Mouse (Mus musculus) spleen, adult 2 months (tissue): Measurements from ENCODE around the gene Gm45208. TPM values are rescaled to one million over a fixed set of nuclear protein-coding genes. Genes with fewer than 3 reads are reported as not detected.

ENCODE experiments used
- DNase-seq, 2 experiments: peaks; one replicate each; pipeline versions ENCODE4 v3.0.0 to v3.0.0-alpha.2; 2012 to 2021; ENCODE audit warnings: low spot score in 2 of 2, low read depth in 1 of 2
- H3K27ac ChIP-seq: fragments of 200-500 bp; 2 replicates; pipeline ENCODE4 v1.5.1; 2012; ENCODE audit warnings: low read length, inconsistent platforms; ENCODE audit not compliant: insufficient read depth
- H3K27me3 ChIP-seq: fragments of 200-500 bp; 2 replicates; pipeline ENCODE4 v1.6.1; 2012; ENCODE audit warnings: mild to moderate bottlenecking, moderate library complexity, low read length, inconsistent platforms; ENCODE audit not compliant: control insufficient read depth, insufficient read depth
- H3K36me3 ChIP-seq: fragments of 200-500 bp; 2 replicates; pipeline ENCODE4 v1.6.1; 2012; ENCODE audit warnings: mild to moderate bottlenecking, low read length, inconsistent platforms; ENCODE audit not compliant: control insufficient read depth, insufficient read depth
- H3K4me1 ChIP-seq: fragments of 200-500 bp; 2 replicates; pipeline ENCODE4 v1.6.1; 2011; ENCODE audit warnings: inconsistent platforms; ENCODE audit not compliant: control insufficient read depth, insufficient read depth, insufficient read length
- H3K4me3 ChIP-seq: fragments of 200-500 bp; 2 replicates; pipeline ENCODE4 v1.5.1; 2011; ENCODE audit warnings: mild to moderate bottlenecking, inconsistent platforms; ENCODE audit not compliant: insufficient read depth, insufficient read length; ENCODE audit errors: extremely low read depth
- CTCF ChIP-seq: fragments of 200-500 bp; IDR thresholded peaks from 2 replicates; pipeline ENCODE4 v1.5.1; 2011; ENCODE audit warnings: mild to moderate bottlenecking, inconsistent platforms; ENCODE audit not compliant: insufficient read depth, insufficient read length, insufficient replicate concordance; ENCODE audit errors: extremely low read depth
- POLR2A ChIP-seq: fragments of 200-500 bp; IDR thresholded peaks from 2 replicates; pipeline ENCODE4 v1.6.1; 2011; ENCODE audit warnings: low read depth, low read length, inconsistent platforms
- WGBS: fragments of 180-500 bp; shearing (Covaris S2); methylation state at CpG from one replicate; pipeline ENCODE4 v1.1.7; 2018; 5-methylcytosine and 5-hydroxymethylcytosine counted together
- polyA plus RNA-seq: library from polyadenylated mRNA; depleted of rRNA; stranded (reverse); fragments of >200 nt; gene quantifications from 2 replicates; pipeline ENCODE4 v1.2.3, GENCODE M21; 2012

The Gm45208 gene
- polyA plus RNA-seq, 1 experiment = 0.13 TPM

DNA sequence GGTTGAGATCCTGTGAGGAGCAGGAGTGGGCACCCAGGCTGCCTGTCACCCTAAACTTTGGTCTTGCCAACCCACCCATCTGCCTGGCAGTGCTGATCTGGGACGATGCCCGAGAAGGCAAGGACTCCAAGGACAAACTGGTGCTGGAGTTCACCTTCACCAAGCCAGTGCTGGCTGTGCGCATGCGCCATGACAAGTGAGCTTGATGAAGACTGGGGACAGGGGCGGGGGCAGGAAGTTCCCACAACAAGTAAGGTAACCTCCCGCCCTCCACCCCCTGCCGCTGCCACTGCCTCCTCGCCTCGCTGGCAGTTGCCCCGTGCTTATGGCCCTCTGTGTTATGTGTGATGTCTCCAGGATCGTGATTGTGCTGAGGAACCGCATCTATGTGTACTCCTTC, 3.8 kb downstream of the Gm45208 start:
- Histone ChIP-seq H3K27ac (no peak overlapping the region), H3K4me1 (no peaks in the 10 kb centered on the region)

DNA sequence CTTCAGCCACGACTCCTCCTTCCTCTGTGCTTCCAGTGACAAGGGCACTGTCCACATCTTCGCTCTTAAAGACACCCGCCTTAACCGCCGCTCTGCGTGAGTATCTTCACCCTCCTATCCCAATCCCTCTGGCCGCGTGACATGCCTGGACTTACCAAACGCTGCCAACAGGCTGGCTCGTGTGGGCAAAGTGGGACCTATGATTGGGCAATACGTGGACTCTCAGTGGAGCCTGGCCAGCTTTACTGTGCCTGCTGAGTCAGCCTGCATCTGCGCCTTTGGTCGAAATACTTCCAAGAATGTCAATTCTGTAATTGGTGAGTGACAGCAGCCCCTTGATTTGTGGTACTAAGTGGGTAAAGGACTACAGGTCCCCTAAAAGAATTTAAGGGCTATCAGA, 5.1 kb downstream of the Gm45208 start:
- H3K36me3 ChIP-seq = peaks cover 6% of the 10 kb centered on the region
- no peak overlapping the region for H3K27ac ChIP-seq
- no peaks in the 10 kb centered on the region for H3K4me1 ChIP-seq
- DNase-seq = no peak
- H3K4me3 ChIP-seq = no peak overlapping the region
- WGBS = 88% methylated on average over 13 of the region's 13 CpGs
- H3K27me3 ChIP-seq = no peaks in the 10 kb centered on the region
- TF ChIP-seq CTCF (no peak), POLR2A (no peak)

More for the DNA sequence above, 3.8 kb downstream of the Gm45208 start:
- Histone ChIP-seq H3K27me3 (no peaks in the 10 kb centered on the region), H3K4me3 (no peak overlapping the region), H3K36me3 (peaks cover 6% of the 10 kb centered on the region)
- WGBS = 89% methylated on average over 12 of the region's 12 CpGs
- TF ChIP-seq POLR2A (no peak), CTCF (no peak)
- DNase-seq = no peak

DNA sequence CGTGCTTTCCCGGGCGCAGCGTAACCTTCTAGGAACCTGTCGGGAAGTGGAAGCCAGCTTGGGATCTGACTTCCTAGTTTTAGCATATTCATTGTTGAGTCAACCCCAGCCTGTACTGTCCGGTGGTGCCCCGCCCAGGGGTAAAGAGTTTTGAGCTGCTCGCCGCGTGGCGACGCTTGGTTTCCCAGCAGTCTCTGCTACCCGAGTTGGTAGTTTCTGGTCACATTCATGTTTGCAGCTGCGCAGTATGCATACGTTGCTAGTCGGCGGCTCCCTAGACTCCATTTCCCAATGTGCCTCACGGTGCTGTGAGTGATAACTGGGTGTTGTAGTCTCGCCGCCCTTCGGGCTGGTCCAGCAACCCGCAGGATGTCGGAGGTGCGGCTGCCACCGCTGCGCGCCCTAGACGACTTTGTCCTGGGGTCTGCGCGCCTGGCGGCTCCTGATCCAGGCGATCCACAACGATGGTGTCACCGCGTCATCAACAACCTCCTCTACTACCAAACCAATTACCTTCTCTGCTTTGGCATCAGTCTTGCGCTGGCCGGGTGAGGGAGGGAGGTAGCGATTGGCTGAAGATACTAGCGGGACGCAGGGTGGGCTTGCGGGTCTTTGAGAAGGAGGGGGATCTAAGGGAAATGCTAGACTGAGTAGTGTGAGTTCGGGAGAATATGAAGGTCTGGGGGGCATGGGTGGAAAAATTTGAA, 6.3 kb downstream of the Gm45208 start, which contains the start of gene Praf2:
Gene Praf2, plus strand, starts transcription at position 225 of the 707 bp plus-strand sequence.
- DNase-seq = peak; percentile 70 to 73
- no peaks in the 10 kb centered on the region for H3K27me3 ChIP-seq
- H3K36me3 ChIP-seq = peaks cover 6% of the 10 kb centered on the region
- H3K4me1 ChIP-seq = no peaks in the 10 kb centered on the region
- H3K27ac ChIP-seq = peak within 1 kb of the TSS; percentile 49
- WGBS = 23% methylated on average over 42 of the region's 42 CpGs
- no peak for TF ChIP-seq CTCF
- peak; percentile 2; the same call in 1 of the 2 replicates for TF ChIP-seq POLR2A
- H3K4me3 ChIP-seq = peak within 1 kb of the TSS; percentile 59; the same call in 1 of the 2 replicates

DNA sequence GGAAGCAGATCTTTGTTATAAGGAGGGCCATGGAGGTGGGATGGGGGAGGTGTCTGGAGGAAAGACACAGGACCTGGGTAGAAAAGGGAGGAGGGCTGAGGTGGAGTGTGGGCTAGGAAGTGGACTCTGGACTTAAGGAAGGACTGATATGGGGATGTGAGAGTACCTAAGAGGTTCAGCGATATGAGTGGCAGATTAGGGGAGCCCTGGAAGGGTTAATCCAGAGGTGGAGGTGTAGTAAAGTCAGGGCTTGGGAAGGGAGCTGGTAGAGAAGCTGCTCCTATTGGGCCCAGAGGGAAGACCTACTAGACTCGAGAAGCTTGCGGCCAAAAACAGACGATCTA, 6.8 kb downstream of the Gm45208 start:
- H3K36me3 ChIP-seq = peaks cover 6% of the 10 kb centered on the region
- H3K4me1 ChIP-seq = no peaks in the 10 kb centered on the region
- DNase-seq = no peak
- H3K4me3 ChIP-seq = peak overlapping the region; percentile 59; the same call in 1 of the 2 replicates
- H3K27ac ChIP-seq = no peak overlapping the region
- TF ChIP-seq CTCF (no peak), POLR2A (no peak)
- WGBS = 47% methylated on average over 4 of the region's 4 CpGs
- H3K27me3 ChIP-seq = no peaks in the 10 kb centered on the region

DNA sequence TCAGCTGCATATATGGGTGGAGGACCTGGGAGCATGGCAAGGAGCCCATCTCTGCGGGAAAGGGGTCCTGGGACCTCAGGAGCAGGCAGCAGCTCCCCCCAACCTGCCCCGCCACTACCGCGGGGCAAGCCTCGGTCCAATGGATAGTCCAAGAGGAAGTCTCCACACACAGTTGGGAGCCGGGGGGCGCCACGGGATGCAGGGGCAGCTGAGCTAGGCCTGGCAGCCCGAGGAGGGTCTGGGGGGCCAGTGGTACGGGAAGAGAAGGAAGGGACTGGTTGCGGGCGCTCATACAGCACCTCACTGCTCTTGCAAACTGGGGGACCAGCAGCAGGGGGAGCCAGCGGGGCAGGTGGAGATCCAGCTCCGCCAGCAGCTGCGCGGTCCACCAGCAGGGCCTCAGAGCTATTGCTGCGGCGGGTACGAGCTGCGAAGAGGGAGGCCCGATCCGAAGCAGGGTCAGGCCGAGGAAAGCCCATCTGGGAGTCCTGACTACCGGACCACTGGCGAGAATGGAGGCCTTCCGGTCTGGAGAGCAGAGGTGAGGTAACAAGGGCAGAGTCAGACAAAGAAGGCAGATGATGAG, 11.6 kb downstream of the Gm45208 start:
- H3K27ac ChIP-seq = no peak overlapping the region

DNA sequence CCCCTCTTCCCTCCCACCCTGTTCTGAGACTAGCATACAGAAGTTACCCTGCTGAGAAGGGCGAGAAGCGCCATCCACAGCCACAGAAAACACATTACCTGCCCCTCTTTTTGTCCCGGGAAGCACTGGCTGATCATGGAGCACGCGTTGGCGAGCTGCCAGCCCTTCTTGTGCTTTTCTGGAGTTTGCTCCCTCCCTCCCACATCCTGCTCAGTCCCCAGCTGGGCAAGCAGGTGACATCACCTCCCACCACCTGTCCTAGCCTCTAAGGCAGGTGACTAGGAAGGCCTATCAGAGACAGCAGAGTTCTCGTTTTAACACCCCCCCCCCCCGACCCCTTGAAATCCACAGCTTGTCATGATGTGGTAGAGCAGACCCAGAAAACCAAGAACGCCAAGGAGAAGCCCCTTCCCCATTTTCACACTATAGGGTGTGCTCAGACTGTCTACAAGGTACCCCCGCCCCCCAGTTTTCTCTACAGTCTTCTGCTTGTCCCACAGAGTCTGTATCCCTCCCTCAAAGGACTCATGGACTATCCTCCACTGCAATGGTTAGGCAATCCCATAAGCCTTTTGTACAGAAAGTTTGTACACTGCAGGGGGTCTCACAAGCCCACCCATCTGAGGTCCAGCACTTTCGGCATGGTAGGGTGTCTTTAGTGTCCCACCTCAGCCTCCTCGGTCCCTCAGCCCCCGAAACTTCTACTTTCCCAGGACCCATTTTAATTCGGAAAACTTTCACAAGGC, 17.5 kb downstream of the Gm45208 start:
- DNase-seq = no peak

More for the DNA sequence above, 11.6 kb downstream of the Gm45208 start:
- Histone ChIP-seq H3K4me1 (no peaks in the 10 kb centered on the region), H3K27me3 (no peaks in the 10 kb centered on the region), H3K36me3 (no peaks in the 10 kb centered on the region), H3K4me3 (peak overlapping the region; percentile 23; the same call in 1 of the 2 replicates)
- 41% methylated on average over 26 of the region's 26 CpGs for WGBS
- peak; percentile 37 to 77 for DNase-seq
- TF ChIP-seq POLR2A = no peak
- peak; percentile 60 for TF ChIP-seq CTCF

More for the DNA sequence above, 17.5 kb downstream of the Gm45208 start:
- H3K4me3 ChIP-seq = no peak overlapping the region
- no peak for TF ChIP-seq POLR2A
- no peak for TF ChIP-seq CTCF
- H3K27ac ChIP-seq = no peak overlapping the region
- H3K36me3 ChIP-seq = no peaks in the 10 kb centered on the region
- no peaks in the 10 kb centered on the region for H3K4me1 ChIP-seq
- 83% methylated on average over 14 of the region's 14 CpGs for WGBS
- no peaks in the 10 kb centered on the region for H3K27me3 ChIP-seq
